Mouse (Mus musculus): Measurements from ENCODE around the gene Hsd11b1.

- TF ChIP-seq CTCF (IDR thresholded peaks at IDR 0.05; ENCODE audit: low read depth, low read length) = no peak
- TF ChIP-seq POLR2A (IDR thresholded peaks at IDR 0.05; ENCODE audit: insufficient read depth, low read length) = no peak
- TF ChIP-seq EP300 (IDR thresholded peaks at IDR 0.05; ENCODE audit: insufficient read depth, low read depth, low read length) = no peak
Measured at GRCm38 (mm10) chr1:193255032-193255431, 8.8 kb downstream of the Hsd11b1 start.

All from ES-Bruce4 (cell line).